Mouse (Mus musculus) C2C12 (cell line): ENCODE measurements around the gene Tent2.

Experiments
- CTCF ChIP-seq: IDR thresholded peaks from one replicate; pipeline ENCODE4 v1.5.1; 2011; ENCODE audit not compliant: control insufficient read depth, insufficient read depth, insufficient read length
- MAX ChIP-seq: IDR thresholded peaks from one replicate; pipeline ENCODE4 v1.6.1; 2011; ENCODE audit warnings: mild to moderate bottlenecking, control low read depth
- MYOD1 ChIP-seq: IDR thresholded peaks from one replicate; pipeline ENCODE4 v1.6.1; 2011; ENCODE audit warnings: low read depth; ENCODE audit not compliant: control insufficient read depth, insufficient read length
- MYOG ChIP-seq: IDR thresholded peaks from one replicate; pipeline ENCODE4 v1.6.1; 2011; ENCODE audit not compliant: control insufficient read depth, insufficient read length; ENCODE audit errors: extremely low read depth
- USF1 ChIP-seq: IDR thresholded peaks from one replicate; pipeline ENCODE4 v1.6.1; 2011; ENCODE audit warnings: low read depth, mild to moderate bottlenecking, control low read depth, moderate library complexity

DNA sequence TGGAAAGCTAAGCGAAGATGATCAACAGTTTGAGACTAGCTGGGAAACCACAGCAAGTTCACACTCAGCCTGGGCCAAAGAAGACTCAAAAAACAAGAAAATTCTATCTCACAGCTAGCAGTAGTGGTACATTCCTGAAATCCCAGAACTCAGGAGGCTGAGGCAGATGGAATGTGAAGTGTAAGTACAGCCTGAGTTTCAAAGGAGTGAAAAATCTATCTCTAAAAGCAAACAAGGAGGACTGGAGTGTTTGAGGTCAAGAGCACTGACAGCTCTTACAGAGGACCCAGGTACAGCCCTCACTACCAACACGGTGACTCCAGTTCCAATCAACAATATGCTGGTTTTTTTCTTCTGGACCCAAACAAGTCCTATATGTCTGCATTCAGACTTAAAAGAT lies 2.8 kb downstream of the Tent2 start:
- no peak for TF ChIP-seq CTCF
- no peak for TF ChIP-seq USF1
- no peak for TF ChIP-seq MYOD1
- no peak for TF ChIP-seq MYOG
- TF ChIP-seq MAX, result no peak
